Comparison of ENCODE assay signal across 8 mouse cellular contexts in genomic region chr8:12730780-12731179, GRCm38 (mm10). TPM values are rescaled to one million over a fixed set of nuclear protein-coding genes. Genes with fewer than 3 reads are reported as not detected.
DNase-seq lines count a peak whose midpoint lies in the region; ATAC-seq and TF ChIP-seq lines count a peak whose summit lies in the region.

No protein-coding gene starts in this region.

- H3K9ac ChIP-seq in liver, embryonic 12.5 days, result no peak overlapping the region

- no peaks in the 10 kb centered on the region for H3K9me3 ChIP-seq in forebrain, embryonic 10.5 days
- no peaks in the 10 kb centered on the region for H3K9me3 ChIP-seq in liver, embryonic 12.5 days (replicated peaks)

- H3K4me1 ChIP-seq in forebrain, embryonic 10.5 days, result peaks cover 33% of the 10 kb centered on the region
- H3K4me1 ChIP-seq in lung, adult 2 months (ENCODE audit: control insufficient read depth, insufficient read depth, low read length), result peaks cover 3% of the 10 kb centered on the region
- no peaks in the 10 kb centered on the region for H3K4me1 ChIP-seq in liver, embryonic 12.5 days

- H3K4me3 ChIP-seq in forebrain, embryonic 10.5 days, result no peak overlapping the region
- H3K4me3 ChIP-seq in lung, adult 2 months (replicated peaks; ENCODE audit: extremely low read depth, low read depth, low read length), result no peak overlapping the region
- no peak overlapping the region for H3K4me3 ChIP-seq in liver, embryonic 12.5 days

- peak; percentile 14 to 19 for DNase-seq in frontal cortex, postnatal 36 days (ENCODE audit: low spot score in 2 of 2)
- no peak for DNase-seq in frontal cortex, postnatal 14 days (ENCODE audit: low spot score in 2 of 2)
- peak; percentile 13 for DNase-seq in 3T3-L1 (ENCODE audit: low read depth, low spot score)
- peak; percentile 65 for DNase-seq in forebrain, embryonic 10.5 days (ENCODE audit: extremely low spot score, low spot score)
- peak; percentile 85 for DNase-seq in lung, adult 2 months
- DNase-seq in layer of hippocampus, postnatal 25 days (ENCODE audit: extremely low spot score in 1 of 2, low spot score in 1 of 2), result no peak

- H3K4me2 ChIP-seq in liver, embryonic 12.5 days, result no peak overlapping the region

- ATAC-seq in liver, embryonic 12.5 days, result no peak
- ATAC-seq in activated CD4-positive, CD25-positive, alpha-beta regulatory T cell, adult 4 months, result no peak

- TF ChIP-seq CTCF in lung, adult 2 months (IDR thresholded peaks at IDR 0.05; ENCODE audit: insufficient read depth, low read length), result no peak

- WGBS in forebrain, embryonic 10.5 days, result 41% methylated on average over 5 of the region's 5 CpGs
- 48% methylated on average over 5 of the region's 5 CpGs for WGBS in lung, adult 2 months
- 61% methylated on average over 5 of the region's 5 CpGs for WGBS in liver, embryonic 12.5 days (ENCODE audit: insufficient replicate concordance)

- H3K27me3 ChIP-seq in forebrain, embryonic 10.5 days (ENCODE audit: poor library complexity, severe bottlenecking), result no peaks in the 10 kb centered on the region
- peaks cover 10% of the 10 kb centered on the region for H3K27me3 ChIP-seq in liver, embryonic 12.5 days (replicated peaks)

- H3K27ac ChIP-seq in forebrain, embryonic 10.5 days, result peak overlapping the region; percentile 76
- H3K27ac ChIP-seq in liver, embryonic 12.5 days, result no peak overlapping the region

- no peaks in the 10 kb centered on the region for H3K36me3 ChIP-seq in forebrain, embryonic 10.5 days (replicated peaks)
- no peaks in the 10 kb centered on the region for H3K36me3 ChIP-seq in liver, embryonic 12.5 days

- no peak for TF ChIP-seq POLR2A in lung, adult 2 months (IDR thresholded peaks at IDR 0.05; ENCODE audit: borderline replicate concordance, extremely low read depth, low read depth, low read length)

RNA-seq across cellular contexts. Expression of gene Atp11a, which starts 26.0 kb away (rescaled TPM):
- polyA plus RNA-seq in forebrain, embryonic 10.5 days (2016; fragmentation: Nextera tagmentation; extraction: Ambion mirVana), result 9.2 and 9.6 TPM in 2 replicates
- polyA plus RNA-seq in lung, adult 2 months (2012; rRNA removed), result 282 and 307 TPM in 2 replicates
- total RNA-seq in layer of hippocampus, postnatal 25 days (2021), result 10 to 100 TPM; 50.6 to 53.1 TPM
- polyA plus RNA-seq in liver, embryonic 12.5 days (2016; fragmentation: Nextera tagmentation; extraction: Ambion mirVana), result 2.2 and 2.7 TPM in 2 replicates
- 1 to 10 TPM; 4.4 to 5.2 TPM for polyA plus RNA-seq in activated CD4-positive, CD25-positive, alpha-beta regulatory T cell, adult 4 months (2017; shearing (Covaris generic))

RNA-seq across cellular contexts. Expression of gene Tubgcp3, which starts 58.7 kb away (rescaled TPM):
- polyA plus RNA-seq in forebrain, embryonic 10.5 days (2016; fragmentation: Nextera tagmentation; extraction: Ambion mirVana), result 60.1 and 62.2 TPM in 2 replicates
- 53.0 and 69.3 TPM in 2 replicates for polyA plus RNA-seq in lung, adult 2 months (2012; rRNA removed)
- total RNA-seq in layer of hippocampus, postnatal 25 days (2021), result 10 to 100 TPM; 32.0 to 33.6 TPM
- polyA plus RNA-seq in liver, embryonic 12.5 days (2016; fragmentation: Nextera tagmentation; extraction: Ambion mirVana), result 38.7 TPM in 2 replicates
- polyA plus RNA-seq in activated CD4-positive, CD25-positive, alpha-beta regulatory T cell, adult 4 months (2017; shearing (Covaris generic)), result 10 to 100 TPM; 40.4 to 42.8 TPM

Comparison
In these comparisons a context has a peak if more than half of its experiments do, and no peak if none do; other contexts are left out.
1. DNase-seq: peak in frontal cortex, postnatal 36 days (2 of 2), 3T3-L1 (single experiment), forebrain, embryonic 10.5 days (single experiment) and lung, adult 2 months (single experiment); none in frontal cortex, postnatal 14 days (0 of 2) and layer of hippocampus, postnatal 25 days (0 of 2).
2. RNA of gene Atp11a, which starts 26.0 kb away (polyA plus RNA-seq): 282 to 307 TPM in lung, adult 2 months; 9.2 to 9.6 TPM in forebrain, embryonic 10.5 days, 4.4 to 5.2 TPM in activated CD4-positive, CD25-positive, alpha-beta regulatory T cell, adult 4 months and 2.2 to 2.7 TPM in liver, embryonic 12.5 days; every median in the first group is over 10 times any median in the second.